Mouse (Mus musculus): ENCODE data around the gene Akt2. TPM values are rescaled to one million over a fixed set of nuclear protein-coding genes. Genes with fewer than 3 reads are reported as not detected.

The Akt2 gene
- polyA plus RNA-seq, 1 experiment from 2014 or later: 69.3 TPM

- WGBS: 74% methylated on average over 6 of the region's 6 CpGs
- ATAC-seq (replicated peaks; ENCODE audit: insufficient number of reproducible peaks, insufficient read depth, low FRiP score, low read depth): no peak
These were observed 56.1 kb downstream of the Akt2 start for GRCm38 (mm10) chr7:27647281-27648002.

GRCm38 (mm10) chr7:27649723-27650122 lies 58.4 kb downstream of the Akt2 start:
- Histone ChIP-seq H3K27ac (no peak overlapping the region), H3K4me3 (no peak overlapping the region), H3K4me2 (no peak overlapping the region), H3K27me3 (peaks cover 45% of the 10 kb centered on the region), H3K9ac (no peak overlapping the region), H3K36me3 (no peaks in the 10 kb centered on the region), H3K4me1 (replicated peaks) (peaks cover 5% of the 10 kb centered on the region), H3K9me3 (replicated peaks) (no peaks in the 10 kb centered on the region)
- 87% methylated on average over 11 of the region's 11 CpGs for WGBS
- ATAC-seq (replicated peaks; ENCODE audit: insufficient number of reproducible peaks, insufficient read depth, low FRiP score, low read depth): no peak

More at GRCm38 (mm10) chr7:27647281-27648002, 56.1 kb downstream of the Akt2 start:
- H3K4me3 ChIP-seq: no peak overlapping the region
- H3K4me2 ChIP-seq: no peak overlapping the region
- H3K36me3 ChIP-seq: no peaks in the 10 kb centered on the region
- H3K27me3 ChIP-seq: peaks cover 22% of the 10 kb centered on the region
- H3K9ac ChIP-seq: no peak overlapping the region
- H3K9me3 ChIP-seq (replicated peaks): no peaks in the 10 kb centered on the region
- no peak overlapping the region for H3K27ac ChIP-seq
- no peaks in the 10 kb centered on the region for H3K4me1 ChIP-seq (replicated peaks)

GRCm38 (mm10) chr7:27650949-27651348 lies 59.6 kb downstream of the Akt2 start:
- no peak overlapping the region for H3K9ac ChIP-seq
- no peak for ATAC-seq (replicated peaks; ENCODE audit: insufficient number of reproducible peaks, insufficient read depth, low FRiP score, low read depth)
- H3K4me2 ChIP-seq: no peak overlapping the region
- H3K4me3 ChIP-seq: 0 out of 2 replicates have a peak overlapping the region, but pooled peaks have one; percentile 10
- no peaks in the 10 kb centered on the region for H3K9me3 ChIP-seq (replicated peaks)
- H3K27me3 ChIP-seq: peaks cover 57% of the 10 kb centered on the region
- peaks cover 5% of the 10 kb centered on the region for H3K4me1 ChIP-seq (replicated peaks)
- H3K36me3 ChIP-seq: no peaks in the 10 kb centered on the region
- WGBS: 6% methylated on average over 10 of the region's 10 CpGs
- no peak overlapping the region for H3K27ac ChIP-seq

- Histone ChIP-seq H3K27ac (no peak within 1 kb of the TSS), H3K36me3 (no peaks in the 10 kb centered on the region), H3K9ac (no peak within 1 kb of the TSS), H3K4me3 (peak within 1 kb of the TSS; percentile 35), H3K9me3 (replicated peaks) (no peaks in the 10 kb centered on the region), H3K27me3 (peaks cover 86% of the 10 kb centered on the region), H3K4me2 (peak within 1 kb of the TSS; percentile 52), H3K4me1 (replicated peaks) (peaks cover 5% of the 10 kb centered on the region)
- no peak for ATAC-seq (replicated peaks; ENCODE audit: insufficient number of reproducible peaks, insufficient read depth, low FRiP score, low read depth)
- WGBS: 5% methylated on average over 53 of the region's 62 CpGs
These were observed 62.5 kb downstream of the Akt2 start, which contains the start of gene Ttc9b for GRCm38 (mm10) chr7:27653681-27654437. Ttc9b (plus strand) TSS chr7:27653915.

- 57% methylated on average over 20 of the region's 20 CpGs for WGBS
- Histone ChIP-seq H3K36me3 (no peaks in the 10 kb centered on the region), H3K27me3 (peaks cover 93% of the 10 kb centered on the region), H3K4me1 (replicated peaks) (peaks cover 5% of the 10 kb centered on the region), H3K4me3 (no peak overlapping the region), H3K9ac (no peak overlapping the region), H3K27ac (no peak overlapping the region), H3K4me2 (no peak overlapping the region), H3K9me3 (replicated peaks) (no peaks in the 10 kb centered on the region)
- no peak for ATAC-seq (replicated peaks; ENCODE audit: insufficient number of reproducible peaks, insufficient read depth, low FRiP score, low read depth)
These were observed 63.4 kb downstream of the Akt2 start for GRCm38 (mm10) chr7:27654607-27655276.

- peaks cover 5% of the 10 kb centered on the region for H3K4me1 ChIP-seq (replicated peaks)
- no peaks in the 10 kb centered on the region for H3K36me3 ChIP-seq
- peaks cover 90% of the 10 kb centered on the region for H3K27me3 ChIP-seq
- no peak overlapping the region for H3K4me2 ChIP-seq
- no peaks in the 10 kb centered on the region for H3K9me3 ChIP-seq (replicated peaks)
- ATAC-seq (replicated peaks; ENCODE audit: insufficient number of reproducible peaks, insufficient read depth, low FRiP score, low read depth): peak; percentile 22; the same call in 1 of the 2 replicates
- WGBS: 28% methylated on average over 11 of the region's 11 CpGs
- no peak overlapping the region for H3K27ac ChIP-seq
- H3K9ac ChIP-seq: no peak overlapping the region
- H3K4me3 ChIP-seq: no peak overlapping the region
These were observed 64.2 kb downstream of the Akt2 start for GRCm38 (mm10) chr7:27655545-27655944.

- H3K9ac ChIP-seq: no peak overlapping the region
- H3K27me3 ChIP-seq: peaks cover 92% of the 10 kb centered on the region
- 86% methylated on average over 16 of the region's 16 CpGs for WGBS
- no peak overlapping the region for H3K4me2 ChIP-seq
- H3K4me1 ChIP-seq (replicated peaks): peaks cover 5% of the 10 kb centered on the region
- no peak overlapping the region for H3K4me3 ChIP-seq
- ATAC-seq (replicated peaks; ENCODE audit: insufficient number of reproducible peaks, insufficient read depth, low FRiP score, low read depth): no peak
- no peaks in the 10 kb centered on the region for H3K9me3 ChIP-seq (replicated peaks)
- no peaks in the 10 kb centered on the region for H3K36me3 ChIP-seq
- no peak overlapping the region for H3K27ac ChIP-seq
These were observed 65.2 kb downstream of the Akt2 start for GRCm38 (mm10) chr7:27656600-27656999.

- Histone ChIP-seq H3K27me3 (peaks cover 79% of the 10 kb centered on the region), H3K27ac (no peak overlapping the region), H3K4me1 (replicated peaks) (peaks cover 5% of the 10 kb centered on the region), H3K36me3 (no peaks in the 10 kb centered on the region), H3K9me3 (replicated peaks) (no peaks in the 10 kb centered on the region), H3K4me3 (no peak overlapping the region), H3K9ac (no peak overlapping the region), H3K4me2 (no peak overlapping the region)
- no peak for ATAC-seq (replicated peaks; ENCODE audit: insufficient number of reproducible peaks, insufficient read depth, low FRiP score, low read depth)
- 30% methylated on average over 53 of the region's 53 CpGs for WGBS
These were observed 66.6 kb downstream of the Akt2 start for GRCm38 (mm10) chr7:27657824-27658395.

- WGBS: 49% methylated on average over 14 of the region's 14 CpGs
- H3K4me2 ChIP-seq: no peak overlapping the region
- no peak for ATAC-seq (replicated peaks; ENCODE audit: insufficient number of reproducible peaks, insufficient read depth, low FRiP score, low read depth)
- H3K9me3 ChIP-seq (replicated peaks): no peaks in the 10 kb centered on the region
- no peak overlapping the region for H3K27ac ChIP-seq
- H3K36me3 ChIP-seq: no peaks in the 10 kb centered on the region
- H3K27me3 ChIP-seq: peaks cover 68% of the 10 kb centered on the region
- no peak overlapping the region for H3K4me3 ChIP-seq
- peaks cover 3% of the 10 kb centered on the region for H3K4me1 ChIP-seq (replicated peaks)
- no peak overlapping the region for H3K9ac ChIP-seq
These were observed 67.6 kb downstream of the Akt2 start for GRCm38 (mm10) chr7:27658712-27659663.

- Histone ChIP-seq H3K4me1 (replicated peaks) (no peaks in the 10 kb centered on the region), H3K27me3 (peaks cover 45% of the 10 kb centered on the region), H3K36me3 (peaks cover 2% of the 10 kb centered on the region; the same call in 1 of the 2 replicates), H3K4me3 (no peak overlapping the region), H3K9me3 (replicated peaks) (no peaks in the 10 kb centered on the region), H3K9ac (no peak overlapping the region), H3K4me2 (no peak overlapping the region), H3K27ac (no peak overlapping the region)
- WGBS: 81% methylated on average over 4 of the region's 4 CpGs
- ATAC-seq (replicated peaks; ENCODE audit: insufficient number of reproducible peaks, insufficient read depth, low FRiP score, low read depth): no peak
These were observed 70.7 kb downstream of the Akt2 start for GRCm38 (mm10) chr7:27662038-27662437.
